Mouse (Mus musculus): ENCODE results near the gene Gal3st2b. TPM values are rescaled to one million over a fixed set of nuclear protein-coding genes. Genes with fewer than 3 reads are reported as not detected.
"Not testable (repeated sequence)": the region's sequence is repeated elsewhere in the genome, so short reads cannot be mapped to it uniquely, and the experiment has no call there.

Gal3st2b gene
- total RNA-seq, 2 experiments from 2014 or later: 0.30 to 0.60 TPM

- not testable (repeated sequence) for DNase-seq (ENCODE audit: low spot score in 2 of 2)
Observed at GRCm38 (mm10) chr1:93978287-93978686, 60.2 kb downstream of the Gal3st2b start.

- not testable (repeated sequence) for DNase-seq (ENCODE audit: low spot score in 2 of 2)
Observed at GRCm38 (mm10) chr1:93980932-93981331, 62.8 kb downstream of the Gal3st2b start.

GRCm38 (mm10) chr1:93986167-93986566, 68.1 kb downstream of the Gal3st2b start:
- no peak for DNase-seq (ENCODE audit: low spot score in 2 of 2)

DNA sequence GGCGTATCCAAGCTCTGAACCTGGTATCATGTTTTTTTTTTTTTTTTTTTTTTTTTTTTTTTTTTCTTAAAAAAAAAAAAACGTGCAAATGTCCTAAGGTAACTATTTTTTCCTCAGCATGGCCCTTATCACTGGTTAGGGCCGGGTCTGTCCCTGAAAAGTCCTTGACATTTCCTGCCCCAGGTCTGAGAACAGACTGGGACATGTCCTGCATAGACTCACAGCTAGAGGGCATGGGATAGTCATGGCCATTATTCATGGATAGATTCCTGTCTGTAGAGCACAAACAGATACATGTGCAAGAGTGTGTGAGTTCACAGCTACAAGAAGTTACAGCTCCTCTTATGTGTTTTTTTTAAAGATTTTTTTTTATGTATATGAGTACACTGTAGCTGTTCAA, 70.7 kb downstream of the Gal3st2b start:
- no peak for DNase-seq (ENCODE audit: low spot score in 2 of 2)

- not testable (repeated sequence) for DNase-seq (ENCODE audit: low spot score in 2 of 2)
Observed at GRCm38 (mm10) chr1:93990209-93990608, 72.1 kb downstream of the Gal3st2b start, which contains the start of gene Gal3st2c. TSS of gene Gal3st2c (plus strand) at chr1:93990509.

DNA sequence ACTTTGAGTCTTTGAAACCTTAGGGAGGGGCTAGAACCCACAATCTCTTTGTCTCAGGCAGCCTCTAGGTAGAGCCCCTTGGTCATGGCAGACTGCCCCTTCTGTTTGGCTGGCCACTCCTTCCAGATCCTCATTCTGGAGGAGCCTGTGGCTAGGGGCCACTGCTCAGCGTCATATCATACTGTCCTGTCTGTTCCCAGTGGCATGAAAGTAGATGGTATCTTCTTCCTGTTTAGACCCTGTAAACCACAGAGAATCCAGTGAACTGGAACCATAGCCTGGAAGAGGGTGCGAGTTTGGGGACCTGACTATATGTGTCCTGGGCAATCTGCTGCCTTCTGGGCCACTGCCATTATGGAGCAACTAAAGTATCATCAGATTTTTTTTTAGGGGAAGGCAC, 73.0 kb downstream of the Gal3st2b start:
- DNase-seq (ENCODE audit: low spot score in 2 of 2): not testable (repeated sequence)

GRCm38 (mm10) chr1:93991491-93991890, 73.4 kb downstream of the Gal3st2b start:
- not testable (repeated sequence) for DNase-seq (ENCODE audit: low spot score in 2 of 2)

Other genes starting within 250 kb of the Gal3st2b start
- 10 to 100 TPM; 85.2 to 95.5 TPM for gene Bok, start 232.7 kb upstream of the Gal3st2b start, total RNA-seq (2021)
- gene Atg4b, start 166.8 kb upstream of the Gal3st2b start, total RNA-seq (2021): 10 to 100 TPM; 68.8 to 72.9 TPM
- gene Thap4, start 163.4 kb upstream of the Gal3st2b start, total RNA-seq (2021): 10 to 100 TPM; 30.9 to 31.7 TPM
- 10 to 100 TPM; 56.8 to 64.0 TPM for gene Dtymk, start 116.4 kb upstream of the Gal3st2b start, total RNA-seq (2021)
- 10 to 100 TPM in 1 of 2 experiments, 1 to 10 TPM in 1; 9.0 to 11.1 TPM for gene Ing5, start 114.3 kb upstream of the Gal3st2b start, total RNA-seq (2021)
- 10 to 100 TPM; 16.5 to 16.6 TPM for gene D2hgdh, start 93.4 kb upstream of the Gal3st2b start, total RNA-seq (2021)
- under 1 TPM in 1 of 2 experiments, not detected in 1; 0.78 TPM for gene Gal3st2, start 57.0 kb upstream of the Gal3st2b start, total RNA-seq (2021)
- gene Gal3st2c, start 72.2 kb downstream of the Gal3st2b start, total RNA-seq (2021): under 1 TPM; 0.05 TPM
- gene Neu4, start 102.1 kb downstream of the Gal3st2b start, total RNA-seq (2021): 10 to 100 TPM; 22.6 to 25.3 TPM
- not detected for gene Pdcd1, start 134.2 kb downstream of the Gal3st2b start, total RNA-seq (2021)

Data from layer of hippocampus, postnatal 14 days (tissue).